Mouse (Mus musculus) kidney, postnatal 0 days (tissue): ENCODE measurements at regions not wholly inside any gene's neighbourhood (a gene's known extent, or its start where the extent isn't known, plus 50 kb on each side); places are given as distances from the start of the nearest gene placed in this dataset.
"Not testable (repeated sequence)": the region's sequence is repeated elsewhere in the genome, so short reads cannot be mapped to it uniquely, and the experiment has no call there.

Experiments used
- ATAC-seq: fragments of 200-750 bp; cut with Nextera tagmentation; replicated peaks from 2 replicates; pipeline ENCODE4 v1.8.0; 2017; ENCODE audit warnings: low read depth, moderate number of reproducible peaks, moderate TSS enrichment, moderate library complexity; ENCODE audit not compliant: low FRiP score
- DNase-seq: peaks from one replicate; pipeline ENCODE4 v3.0.0-alpha.2; 2016; ENCODE audit warnings: low spot score
- H3K27ac ChIP-seq: fragments of 300-500 bp; sonication (generic); 2 replicates; pipeline ENCODE4 v1.5.1; 2014; ENCODE audit warnings: mild to moderate bottlenecking
- H3K27me3 ChIP-seq: fragments of 300-500 bp; sonication (generic); 2 replicates; pipeline ENCODE4 v1.6.1; 2014; ENCODE audit warnings: low read length, mixed read lengths; ENCODE audit not compliant: insufficient read depth
- H3K36me3 ChIP-seq: fragments of 300-500 bp; sonication (generic); 2 replicates; pipeline ENCODE4 v1.6.1; 2014; ENCODE audit warnings: low read length, mixed read lengths; ENCODE audit not compliant: insufficient read depth
- H3K4me1 ChIP-seq: fragments of 300-500 bp; sonication (generic); replicated peaks from 2 replicates; pipeline ENCODE4 v1.6.1; 2014; ENCODE audit warnings: antibody characterized with exemption, low read length, mixed read lengths; ENCODE audit not compliant: insufficient read depth
- H3K4me2 ChIP-seq: fragments of 300-500 bp; sonication (generic); 2 replicates; pipeline ENCODE4 v1.6.1; 2014; ENCODE audit warnings: mild to moderate bottlenecking, low read length, moderate library complexity, mixed read lengths
- H3K4me3 ChIP-seq: fragments of 300-500 bp; sonication (generic); replicated peaks from 2 replicates; pipeline ENCODE4 v1.5.1; 2014; ENCODE audit warnings: low read depth, low read length
- H3K9ac ChIP-seq: fragments of 300-500 bp; sonication (generic); 2 replicates; pipeline ENCODE4 v1.6.1; 2014; ENCODE audit warnings: low read depth, low read length
- H3K9me3 ChIP-seq: fragments of 300-500 bp; sonication (generic); replicated peaks from 2 replicates; pipeline ENCODE4 v1.6.1; 2016; ENCODE audit warnings: low read length, inconsistent platforms, mixed read lengths
- CTCF ChIP-seq: IDR thresholded peaks from 2 replicates; pipeline ENCODE4 v1.5.1; 2016; ENCODE audit warnings: antibody characterized with exemption, low read depth, mild to moderate bottlenecking, moderate library complexity
- WGBS: fragments of 180-500 bp; shearing (Covaris S2); extraction: QIAGEN DNeasy Blood & Tissue Kit; methylation state at CpG from one replicate; pipeline ENCODE4 v1.1.7; 2014; 5-methylcytosine and 5-hydroxymethylcytosine counted together

- no peak overlapping the region for H3K4me3 ChIP-seq
- no peaks in the 10 kb centered on the region for H3K27me3 ChIP-seq
- H3K36me3 ChIP-seq = no peaks in the 10 kb centered on the region
- DNase-seq (no peak), ATAC-seq (no peak)
- no peak overlapping the region for H3K27ac ChIP-seq
- H3K9ac ChIP-seq = no peak overlapping the region
- no peaks in the 10 kb centered on the region for H3K4me1 ChIP-seq
- H3K4me2 ChIP-seq = no peak overlapping the region
- TF ChIP-seq CTCF = no peak
- 82% methylated on average over 3 of the region's 3 CpGs for WGBS
- no peaks in the 10 kb centered on the region for H3K9me3 ChIP-seq
These were observed 157.9 kb upstream of the Tmem106b start for GRCm38 (mm10) chr6:12911610-12912009.

- peak; percentile 24 for DNase-seq
- no peak for TF ChIP-seq CTCF
- no peaks in the 10 kb centered on the region for H3K27me3 ChIP-seq
- ATAC-seq = no peak; the same call in 1 of the 2 replicates
- H3K36me3 ChIP-seq = no peaks in the 10 kb centered on the region
- no peak overlapping the region for H3K4me2 ChIP-seq
- no peaks in the 10 kb centered on the region for H3K9me3 ChIP-seq
- no peak overlapping the region for H3K9ac ChIP-seq
- H3K27ac ChIP-seq = no peak overlapping the region
- H3K4me1 ChIP-seq = no peaks in the 10 kb centered on the region
- no peak overlapping the region for H3K4me3 ChIP-seq
- 46% methylated on average over 5 of the region's 5 CpGs for WGBS
These were observed 143.7 kb upstream of the Thsd7a start for GRCm38 (mm10) chr6:12892929-12893328.

DNA sequence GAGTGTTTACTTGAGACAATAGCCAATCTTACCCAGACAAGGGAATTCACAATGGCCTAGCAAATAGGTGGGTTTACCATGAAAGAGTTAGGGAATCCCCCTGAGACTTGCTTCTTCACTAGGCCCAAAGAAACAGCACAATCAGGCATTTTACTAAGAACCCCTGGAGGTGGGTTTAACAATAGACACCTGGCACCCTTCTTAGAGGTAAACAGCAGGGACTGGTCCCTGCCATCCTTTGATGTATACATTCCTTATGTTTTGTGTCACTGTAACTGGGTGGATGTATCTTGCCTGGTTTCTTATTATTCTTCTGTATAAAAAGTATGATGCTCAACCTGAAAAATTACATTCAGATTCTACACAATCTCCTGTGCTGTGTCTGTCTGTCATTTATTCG lies 127.7 kb upstream of the Thsd7a start:
- not testable (repeated sequence) for H3K4me2 ChIP-seq, H3K4me3 ChIP-seq, H3K36me3 ChIP-seq, H3K4me1 ChIP-seq, H3K9me3 ChIP-seq, DNase-seq, H3K27me3 ChIP-seq, H3K27ac ChIP-seq, H3K9ac ChIP-seq, ATAC-seq
- 68% methylated on average over 1 of the region's 1 CpGs for WGBS

- 67% methylated on average over 4 of the region's 4 CpGs for WGBS
- no peak overlapping the region for H3K4me3 ChIP-seq
- H3K9me3 ChIP-seq = no peaks in the 10 kb centered on the region
- H3K27me3 ChIP-seq = no peaks in the 10 kb centered on the region
- no peak overlapping the region for H3K27ac ChIP-seq
- H3K4me2 ChIP-seq = no peak overlapping the region
- no peaks in the 10 kb centered on the region for H3K36me3 ChIP-seq
- DNase-seq = no peak
- H3K4me1 ChIP-seq = no peaks in the 10 kb centered on the region
- no peak overlapping the region for H3K9ac ChIP-seq
- ATAC-seq = no peak
- TF ChIP-seq CTCF = no peak
These were observed 127.2 kb upstream of the Thsd7a start for GRCm38 (mm10) chr6:12876366-12876765.

DNA sequence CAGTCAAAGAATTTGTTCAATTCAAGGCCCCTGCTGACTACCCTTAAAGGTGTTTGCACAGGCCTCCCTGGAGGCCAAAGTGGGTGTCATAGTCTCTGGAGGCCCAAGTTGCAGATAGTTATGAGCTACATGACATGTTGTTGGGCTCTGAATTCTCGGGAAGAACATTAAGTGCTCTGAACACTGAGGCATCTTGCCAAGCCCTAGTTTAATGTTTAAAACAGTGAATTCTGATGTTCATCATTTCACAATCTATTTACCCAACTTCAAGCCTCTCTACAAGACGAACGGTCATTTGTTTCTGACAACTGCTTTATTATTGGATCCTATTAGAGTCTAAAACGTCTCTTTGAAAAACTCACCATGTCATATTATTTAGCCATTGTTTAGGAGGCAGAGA lies 119.0 kb upstream of the Thsd7a start:
- Histone ChIP-seq H3K9me3 (no peaks in the 10 kb centered on the region), H3K27me3 (no peaks in the 10 kb centered on the region), H3K4me2 (no peak overlapping the region), H3K27ac (no peak overlapping the region), H3K4me3 (no peak overlapping the region), H3K4me1 (no peaks in the 10 kb centered on the region), H3K9ac (no peak overlapping the region), H3K36me3 (no peaks in the 10 kb centered on the region)
- DNase-seq (no peak), ATAC-seq (no peak)
- WGBS = 71% methylated on average over 4 of the region's 4 CpGs
- TF ChIP-seq CTCF = no peak

DNA sequence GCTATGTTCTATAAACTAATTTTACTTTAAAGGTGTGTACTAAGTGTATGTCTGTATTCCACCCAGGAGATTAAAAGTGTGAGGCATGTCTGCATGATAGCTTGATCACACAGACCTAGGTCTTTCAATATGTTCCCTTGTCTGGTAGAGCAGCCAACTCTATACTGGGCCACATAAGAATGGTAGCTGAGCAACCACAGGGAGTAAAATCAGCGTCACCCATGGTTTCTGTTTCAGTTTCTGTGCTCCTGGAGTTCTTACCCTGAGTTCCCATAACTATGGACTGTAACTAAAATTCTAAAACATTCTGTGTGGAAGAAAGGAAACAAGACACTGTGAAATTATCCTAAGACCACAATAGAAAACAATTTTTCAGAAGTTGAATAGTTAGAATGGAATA lies 102.8 kb upstream of the Thsd7a start:
- no peak overlapping the region for H3K9ac ChIP-seq
- no peaks in the 10 kb centered on the region for H3K36me3 ChIP-seq
- ATAC-seq (no peak), DNase-seq (no peak)
- H3K4me1 ChIP-seq = no peaks in the 10 kb centered on the region
- H3K4me3 ChIP-seq = no peak overlapping the region
- no peak for TF ChIP-seq CTCF
- no peaks in the 10 kb centered on the region for H3K9me3 ChIP-seq
- no peak overlapping the region for H3K4me2 ChIP-seq
- whole genome bisulfite sequencing = 83% methylated on average over 1 of the region's 1 CpGs
- no peak overlapping the region for H3K27ac ChIP-seq
- H3K27me3 ChIP-seq = no peaks in the 10 kb centered on the region

- not testable (repeated sequence) for H3K27ac ChIP-seq, ATAC-seq, H3K36me3 ChIP-seq, H3K9me3 ChIP-seq, H3K27me3 ChIP-seq, H3K4me3 ChIP-seq, H3K4me1 ChIP-seq, DNase-seq, H3K4me2 ChIP-seq, H3K9ac ChIP-seq
- 62% methylated on average over 3 of the region's 3 CpGs for WGBS
These were observed 85.9 kb upstream of the Thsd7a start for GRCm38 (mm10) chr6:12835079-12835478.
